Mouse (Mus musculus) bone marrow, adult 2 months (tissue): ENCODE results near the gene Atox1.

Experiments used
- CTCF ChIP-seq: fragments of 200-500 bp; IDR thresholded peaks from 2 replicates; pipeline ENCODE4 v1.5.1; 2011; ENCODE audit warnings: low read length, control low read depth; ENCODE audit not compliant: control insufficient read depth, insufficient read depth
- POLR2A ChIP-seq: fragments of 200-500 bp; IDR thresholded peaks from 2 replicates; pipeline ENCODE4 v1.6.1; 2011; ENCODE audit warnings: low read depth, mild to moderate bottlenecking, control low read depth, low read length, borderline replicate concordance; ENCODE audit not compliant: control insufficient read depth

- TF ChIP-seq CTCF, result no peak
- TF ChIP-seq POLR2A, result no peak
Observed at GRCm38 (mm10) chr11:55469923-55470691, 9.1 kb upstream of the Atox1 start.
